ENCODE assay signal across 27 mouse cellular contexts in the genomic region with DNA sequence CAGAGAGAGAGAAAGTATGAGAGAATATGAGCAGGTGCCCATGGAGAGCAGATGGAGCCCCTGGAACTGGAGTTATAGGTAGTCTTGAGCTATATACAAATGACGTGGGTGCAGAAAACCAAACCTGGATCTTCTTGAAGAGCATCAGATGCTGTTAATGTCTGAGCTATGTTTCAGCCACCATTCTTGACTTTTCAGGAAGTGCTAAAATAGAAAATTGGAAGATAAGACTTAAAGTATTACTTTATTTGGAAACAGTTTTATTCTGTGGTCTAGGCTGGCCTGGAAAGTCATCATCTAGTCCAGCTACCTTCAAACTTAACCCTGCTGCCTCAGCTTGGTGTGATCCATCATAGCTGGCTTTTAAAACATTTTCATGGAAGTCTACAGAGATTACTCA. TPM values are rescaled to one million over a fixed set of nuclear protein-coding genes. Genes with fewer than 3 reads are reported as not detected.
DNase-seq lines count a peak whose midpoint lies in the region; ATAC-seq and TF ChIP-seq lines count a peak whose summit lies in the region.
"Had no signal": no experiment of that assay in that cellular context is flagged by ENCODE, and none has a peak within 500 bp of the region (broad histone marks: within the 10 kb centered on the region; RNA-seq: fewer than 3 reads in every experiment).

No protein-coding gene starts in this region.

- H3K4me2 ChIP-seq in neural tube, embryonic 15.5 days, result no peak overlapping the region
- H3K4me2 ChIP-seq: embryonic facial prominence, embryonic 13.5 days; embryonic facial prominence, embryonic 15.5 days; forebrain, embryonic 12.5 days had no signal

- H3K27me3 ChIP-seq in megakaryocyte, embryonic 14.5 days (replicated peaks), result no peaks in the 10 kb centered on the region
- no peaks in the 10 kb centered on the region for H3K27me3 ChIP-seq in MEL (ENCODE audit: control insufficient read depth in 1 of 2, insufficient read depth in 2 of 2, low read length in 2 of 2)
- H3K27me3 ChIP-seq in neural tube, embryonic 15.5 days (replicated peaks), result no peaks in the 10 kb centered on the region
- H3K27me3 ChIP-seq: CH12.LX; embryonic facial prominence, embryonic 13.5 days; embryonic facial prominence, embryonic 15.5 days; forebrain, embryonic 12.5 days had no signal

- intact Hi-C loops in heart, postnatal 14 days (cut with DNase I), result no loop called here

- no peak overlapping the region for H3K9ac ChIP-seq in MEL (ENCODE audit: control insufficient read depth, low read depth, low read length, poor library complexity, severe bottlenecking)
- no peak overlapping the region for H3K9ac ChIP-seq in neural tube, embryonic 15.5 days (replicated peaks)
- H3K9ac ChIP-seq: embryonic facial prominence, embryonic 13.5 days; embryonic facial prominence, embryonic 15.5 days; forebrain, embryonic 12.5 days had no signal

- TF ChIP-seq RAD21 in MEL (IDR thresholded peaks at IDR 0.05; ENCODE audit: low read depth, low read length), result no peak

- peaks cover 62% of the 10 kb centered on the region for H3K79me2 ChIP-seq in MEL (ENCODE audit: control insufficient read depth, insufficient read depth, low read length, poor library complexity)

- no peak for TF ChIP-seq CTCF in MEL (IDR thresholded peaks at IDR 0.05 in 2 of 3, conservative IDR thresholded peaks at IDR 0.05 in 1 of 3; ENCODE audit: control insufficient read depth in 1 of 3, insufficient read depth in 1 of 3, low read depth in 2 of 3, low read length in 3 of 3, poor library complexity in 1 of 3, severe bottlenecking in 1 of 3)

- H3K27ac ChIP-seq in MEL (ENCODE audit: control insufficient read depth, low read depth, low read length), result no peak overlapping the region
- no peak overlapping the region for H3K27ac ChIP-seq in neural tube, embryonic 15.5 days (replicated peaks)
- H3K27ac ChIP-seq: embryonic facial prominence, embryonic 13.5 days; embryonic facial prominence, embryonic 15.5 days; forebrain, embryonic 10.5 days; forebrain, embryonic 12.5 days had no signal

- peaks cover 68% of the 10 kb centered on the region for H3K4me1 ChIP-seq in megakaryocyte, embryonic 14.5 days
- H3K4me1 ChIP-seq in MEL (ENCODE audit: control insufficient read depth in 1 of 2, insufficient read depth in 2 of 2, low read length in 2 of 2), result peaks cover 9 to 29% of the 10 kb centered on the region in 2 experiments
- peaks cover 11% of the 10 kb centered on the region for H3K4me1 ChIP-seq in neural tube, embryonic 15.5 days

- peak; percentile 54 for DNase-seq in MEL (ENCODE audit: low read depth, low spot score)
- peak; percentile 41 for DNase-seq in brain, adult 2 months (ENCODE audit: low read depth, low spot score)
- no peak for DNase-seq in heart, postnatal 14 days
- DNase-seq in heart, postnatal 4 days, result no peak
- DNase-seq: adrenal gland, adult 2 months; adrenal gland, postnatal 10 days; adrenal gland, postnatal 25 days; B cell, adult 2 months; cerebellum, adult 11-12 months; cerebellum, adult 2 months; cerebellum, adult 9-10 months; cerebellum, postnatal 10 days; cerebellum, postnatal 25 days; embryo, embryonic 11 days had no signal

- ATAC-seq in megakaryocyte, adult 5-6 weeks (ENCODE audit: poor library complexity, severe bottlenecking), result no peak
- ATAC-seq in neural tube, embryonic 15.5 days (ENCODE audit: low FRiP score), result no peak
- ATAC-seq: CD4-positive, CD25-positive, alpha-beta regulatory T cell, adult 4 months; forebrain, embryonic 14.5 days; forebrain, embryonic 16.5 days had no signal

- peak overlapping the region; percentile 72 for H3K4me3 ChIP-seq in megakaryocyte, embryonic 14.5 days (replicated peaks)
- no peak overlapping the region for H3K4me3 ChIP-seq in MEL (ENCODE audit: control insufficient read depth in 1 of 2, insufficient read depth in 1 of 2, low read depth in 2 of 2, low read length in 2 of 2)
- H3K4me3 ChIP-seq in neural tube, embryonic 15.5 days (replicated peaks), result no peak overlapping the region
- H3K4me3 ChIP-seq: embryonic facial prominence, embryonic 13.5 days; embryonic facial prominence, embryonic 15.5 days; erythroblast, embryonic 14.5 days; forebrain, embryonic 10.5 days; forebrain, embryonic 12.5 days had no signal

- no peak; a peak in 1 of 4 replicates for TF ChIP-seq EP300 in MEL (IDR thresholded peaks at IDR 0.05; ENCODE audit: low read depth in 1 of 2, low read length in 2 of 2)

- TF ChIP-seq POLR2A in MEL (IDR thresholded peaks at IDR 0.05; ENCODE audit: control insufficient read depth in 1 of 2, insufficient read depth in 1 of 2, low read depth in 1 of 2, low read length in 2 of 2, poor library complexity in 1 of 2), result peak in 1 of 2 experiments; percentile 16; a peak in 1 of 4 replicates

- no peaks in the 10 kb centered on the region for H3K9me3 ChIP-seq in megakaryocyte, embryonic 14.5 days
- no peaks in the 10 kb centered on the region for H3K9me3 ChIP-seq in MEL (replicated peaks; ENCODE audit: insufficient read depth, low read length)
- no peaks in the 10 kb centered on the region for H3K9me3 ChIP-seq in neural tube, embryonic 15.5 days (replicated peaks)
- H3K9me3 ChIP-seq: embryonic facial prominence, embryonic 13.5 days; embryonic facial prominence, embryonic 15.5 days; forebrain, embryonic 10.5 days; forebrain, embryonic 12.5 days; G1E had no signal

- 94% methylated on average over 1 of the region's 1 CpGs for WGBS in neural tube, embryonic 15.5 days

- H3K36me3 ChIP-seq in megakaryocyte, embryonic 14.5 days (replicated peaks; ENCODE audit: low read length), result peaks cover 50% of the 10 kb centered on the region
- H3K36me3 ChIP-seq in MEL (ENCODE audit: control insufficient read depth in 1 of 2, insufficient read depth in 2 of 2, low read length in 2 of 2), result peaks cover 55 to 59% of the 10 kb centered on the region in 2 experiments
- H3K36me3 ChIP-seq in neural tube, embryonic 15.5 days, result no peaks in the 10 kb centered on the region

TF ChIP-seq in MEL, 35 proteins besides CTCF, POLR2A, EP300 and RAD21 (continues in another document):
- TF ChIP-seq USF2 (IDR thresholded peaks at IDR 0.05; ENCODE audit: borderline replicate concordance in 1 of 2, insufficient read depth in 1 of 2, low read depth in 1 of 2, low read length in 2 of 2) (no peak), POLR2AphosphoS2 (IDR thresholded peaks at IDR 0.05; ENCODE audit: low read length) (peak; percentile 30; the same call in 1 of the 2 replicates), CHD1 (IDR thresholded peaks at IDR 0.05; ENCODE audit: low read depth, low read length) (no peak), POLR2AphosphoS5 (IDR thresholded peaks at IDR 0.05; ENCODE audit: borderline replicate concordance, low read depth, low read length) (no peak), GABPA (IDR thresholded peaks at IDR 0.05; ENCODE audit: low read depth, low read length) (no peak), MAZ (IDR thresholded peaks at IDR 0.05; ENCODE audit: low read depth, low read length) (no peak), SIN3A (IDR thresholded peaks at IDR 0.05; ENCODE audit: low read length) (no peak; the same call in 1 of the 2 replicates), HCFC1 (IDR thresholded peaks at IDR 0.05; ENCODE audit: low read depth, low read length) (no peak), ZC3H11A (IDR thresholded peaks at IDR 0.05; ENCODE audit: low read depth, low read length) (no peak), MXI1 (IDR thresholded peaks at IDR 0.05; ENCODE audit: low read depth, low read length) (no peak), ELF1 (IDR thresholded peaks at IDR 0.05; ENCODE audit: low read depth, low read length) (peak; percentile 27; the same call in 1 of the 2 replicates), USF1 (IDR thresholded peaks at IDR 0.05; ENCODE audit: low read depth, low read length) (no peak), TBP (IDR thresholded peaks at IDR 0.05; ENCODE audit: low read depth, low read length) (no peak), MAX (IDR thresholded peaks at IDR 0.05; ENCODE audit: low read length) (no peak), NRF1 (IDR thresholded peaks at IDR 0.05; ENCODE audit: insufficient read depth, low read depth, low read length, poor library complexity, severe bottlenecking) (no peak), MYB (IDR thresholded peaks at IDR 0.05; ENCODE audit: low read depth, low read length) (no peak), JUND (IDR thresholded peaks at IDR 0.05; ENCODE audit: low read depth, low read length) (no peak), TCF12 (IDR thresholded peaks at IDR 0.05; ENCODE audit: low read depth, low read length) (no peak), BHLHE40 (IDR thresholded peaks at IDR 0.05; ENCODE audit: borderline replicate concordance, low read depth, low read length) (no peak), GATA1 (IDR thresholded peaks at IDR 0.05; ENCODE audit: low read depth, low read length) (peak; percentile 65), CHD2 (IDR thresholded peaks at IDR 0.05; ENCODE audit: low read length) (no peak), RCOR1 (IDR thresholded peaks at IDR 0.05; ENCODE audit: low read depth, low read length) (no peak), TAL1 (IDR thresholded peaks at IDR 0.05; ENCODE audit: low read length) (no peak), MAFK (IDR thresholded peaks at IDR 0.05; ENCODE audit: borderline replicate concordance, low read depth, low read length) (no peak), ETS1 (IDR thresholded peaks at IDR 0.05; ENCODE audit: low read depth, low read length) (peak; percentile 57), MYC (IDR thresholded peaks at IDR 0.05; ENCODE audit: low read depth, low read length) (no peak), MEF2A (IDR thresholded peaks at IDR 0.05; ENCODE audit: extremely low read depth, insufficient replicate concordance, low read depth, low read length, poor library complexity, severe bottlenecking) (peak; percentile 99), SMC3 (IDR thresholded peaks at IDR 0.05; ENCODE audit: low read depth, low read length) (no peak), ZMIZ1 (IDR thresholded peaks at IDR 0.05; ENCODE audit: low read depth, low read length) (no peak), E2F4 (IDR thresholded peaks at IDR 0.05; ENCODE audit: borderline replicate concordance, low read depth, low read length) (no peak), UBTF (IDR thresholded peaks at IDR 0.05; ENCODE audit: borderline replicate concordance, insufficient read depth, low read depth, low read length) (no peak)

RNA-seq across cellular contexts. Expression of a gene that starts 7.3 kb away (rescaled TPM):
- 17.6 and 30.5 TPM in 2 replicates for polyA plus RNA-seq in megakaryocyte, embryonic 14.5 days (2012; ENCODE audit: insufficient read depth, low replicate concordance)
- total RNA-seq in megakaryocyte, adult 5-6 weeks (2015), result 111 and 115 TPM in 2 replicates
- 47.1 and 49.6 TPM in 2 replicates for total RNA-seq in megakaryocyte, adult 5-6 weeks (2017)
- 51.3 and 54.4 TPM in 2 replicates for total RNA-seq in MEL (2012; rRNA removed)
- polyA plus RNA-seq in MEL (2012; ENCODE audit: insufficient read depth in 1 of 2, insufficient read length in 2 of 2, low read depth in 1 of 2, low replicate concordance in 2 of 2, missing spikeins in 1 of 2), result 100 to 1,000 TPM; 108 to 199 TPM
- total RNA-seq in heart, postnatal 14 days (2021), result 10 to 100 TPM; 83.0 to 89.6 TPM
- total RNA-seq in heart, postnatal 4 days (2021), result 100 to 1,000 TPM; 109 to 110 TPM
- polyA plus RNA-seq in neural tube, embryonic 15.5 days (2015; fragmentation: Nextera tagmentation; extraction: Ambion mirVana), result 162 and 173 TPM in 2 replicates

Comparison
In these comparisons a context has a peak if more than half of its experiments do, and no peak if none do; other contexts are left out.
1. DNase-seq: peak in MEL (single experiment) and brain, adult 2 months (single experiment); none in heart, postnatal 14 days (0 of 2) and heart, postnatal 4 days (single experiment).